Mouse (Mus musculus): ENCODE results near the gene Astn1. TPM values are rescaled to one million over a fixed set of nuclear protein-coding genes. Genes with fewer than 3 reads are reported as not detected.

The Astn1 gene
- total RNA-seq, 2 experiments from 2014 or later, result 1.2 TPM

DNA sequence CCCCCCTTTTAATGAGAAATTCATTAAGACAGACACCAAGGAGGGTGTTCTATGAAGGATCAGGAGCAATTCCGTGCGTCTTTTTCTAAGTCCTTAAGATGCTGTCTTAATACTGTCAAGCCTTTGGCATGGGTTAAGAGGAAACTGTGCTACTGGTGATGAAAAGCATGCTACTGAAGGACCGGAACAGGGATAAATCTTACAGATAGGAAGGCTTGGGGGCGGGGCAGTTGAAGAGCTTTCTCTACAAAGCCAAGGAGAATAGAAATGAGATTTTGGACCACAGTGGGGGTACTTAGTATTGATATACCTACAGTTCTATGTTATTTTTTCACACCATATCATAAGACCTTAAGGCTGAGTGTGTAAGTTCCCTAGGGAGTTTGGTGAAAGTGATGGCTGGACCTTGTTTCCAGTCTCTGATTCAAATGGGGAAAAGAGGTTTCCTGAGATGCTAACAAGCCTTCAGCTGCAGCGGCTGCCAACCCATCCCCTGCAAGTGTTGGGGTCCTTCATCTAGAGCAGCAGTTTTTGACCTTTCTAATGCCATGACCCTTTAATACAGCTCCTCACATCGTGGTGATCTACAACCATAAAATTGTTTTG lies 378.2 kb downstream of the Astn1 start:
- no peak for DNase-seq

DNA sequence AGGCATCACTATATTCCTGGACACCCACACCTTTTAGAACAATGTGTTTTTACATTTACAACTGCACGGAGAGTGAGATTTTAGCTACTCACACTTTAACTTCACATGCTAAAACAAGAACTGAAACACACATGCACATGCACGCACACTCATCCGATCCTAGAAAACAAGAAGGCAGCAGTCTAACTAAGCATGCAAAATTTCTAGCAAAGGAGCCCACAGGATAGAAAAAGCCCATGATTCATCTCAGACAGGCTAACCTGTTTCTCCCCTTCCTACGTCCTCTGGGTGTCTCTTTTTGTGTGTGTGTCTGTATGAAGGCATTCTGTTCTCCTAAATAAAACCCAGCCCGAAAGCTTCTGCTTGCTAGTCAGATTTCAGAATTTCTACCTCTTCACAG lies 378.9 kb downstream of the Astn1 start:
- no peak for DNase-seq

Small RNA genes lying within 50 kb of the gene (microRNA-seq; reads per million reads assigned to microRNA genes)
- gene Mir488, result 2.5 to 6.0 reads per million in 2 experiments

Other genes with a start within 250 kb of the Astn1 start
- under 1 TPM; 0.31 to 0.38 TPM for gene Brinp2, start 5.9 kb upstream of the Astn1 start, total RNA-seq (2021)

Measured in gastrocnemius, postnatal 10 days (tissue).